10 mouse cellular contexts compared by ENCODE assay signal in genomic region chr17:49816703-49817102, GRCm38 (mm10).
DNase-seq lines count a peak whose midpoint lies in the region; ATAC-seq and TF ChIP-seq lines count a peak whose summit lies in the region.
"Had no signal": no experiment of that assay in that cellular context is flagged by ENCODE, and none has a peak within 500 bp of the region (broad histone marks: within the 10 kb centered on the region; RNA-seq: fewer than 3 reads in every experiment).

No protein-coding gene starts in this region.

- TF ChIP-seq CTCF in kidney, postnatal 0 days (IDR thresholded peaks at IDR 0.05; ENCODE audit: low read depth) = no peak

- H3K9me3 ChIP-seq in kidney, postnatal 0 days (replicated peaks; ENCODE audit: low read length) = no peaks in the 10 kb centered on the region
- H3K9me3 ChIP-seq in embryonic facial prominence, embryonic 12.5 days = no peaks in the 10 kb centered on the region
- no peaks in the 10 kb centered on the region for H3K9me3 ChIP-seq in hindbrain, embryonic 16.5 days (ENCODE audit: control insufficient read depth, low read length)
- H3K9me3 ChIP-seq in neural tube, embryonic 13.5 days = no peaks in the 10 kb centered on the region

- H3K4me3 ChIP-seq in kidney, postnatal 0 days (replicated peaks; ENCODE audit: low read depth, low read length) = no peak overlapping the region
- no peak overlapping the region for H3K4me3 ChIP-seq in embryonic facial prominence, embryonic 12.5 days
- no peak overlapping the region for H3K4me3 ChIP-seq in hindbrain, embryonic 16.5 days (ENCODE audit: low read length)
- H3K4me3 ChIP-seq in neural tube, embryonic 13.5 days = no peak overlapping the region

- no peaks in the 10 kb centered on the region for H3K4me1 ChIP-seq in kidney, postnatal 0 days (replicated peaks; ENCODE audit: insufficient read depth, low read length)
- H3K4me1 ChIP-seq in embryonic facial prominence, embryonic 12.5 days = peaks cover 15% of the 10 kb centered on the region
- H3K4me1 ChIP-seq in hindbrain, embryonic 16.5 days (ENCODE audit: control insufficient read depth, insufficient read depth, low read depth, low read length) = peaks cover 2% of the 10 kb centered on the region
- H3K4me1 ChIP-seq in neural tube, embryonic 13.5 days (replicated peaks) = peaks cover 22% of the 10 kb centered on the region

- H3K4me2 ChIP-seq in kidney, postnatal 0 days (ENCODE audit: low read length) = no peak overlapping the region
- no peak overlapping the region for H3K4me2 ChIP-seq in embryonic facial prominence, embryonic 12.5 days (replicated peaks)
- H3K4me2 ChIP-seq in hindbrain, embryonic 16.5 days (ENCODE audit: low read length) = no peak overlapping the region
- no peak overlapping the region for H3K4me2 ChIP-seq in neural tube, embryonic 13.5 days

- no peak; the same call in 1 of the 2 replicates for ATAC-seq in kidney, postnatal 0 days (replicated peaks; ENCODE audit: low FRiP score, low read depth)
- peak; percentile 68; the same call in 1 of the 2 replicates for ATAC-seq in embryonic facial prominence, embryonic 12.5 days (ENCODE audit: insufficient number of reproducible peaks, insufficient read depth, low FRiP score, low TSS enrichment)
- peak; percentile 32 for ATAC-seq in hindbrain, embryonic 16.5 days
- peak; percentile 68; the same call in 1 of the 2 replicates for ATAC-seq in neural tube, embryonic 13.5 days (ENCODE audit: low read depth)
- ATAC-seq in megakaryocyte-erythroid progenitor cell, adult 5-6 weeks (replicated peaks; ENCODE audit: low FRiP score, low TSS enrichment, poor library complexity, severe bottlenecking) = no peak

- no peaks in the 10 kb centered on the region for H3K36me3 ChIP-seq in kidney, postnatal 0 days (ENCODE audit: insufficient read depth, low read length)
- no peaks in the 10 kb centered on the region for H3K36me3 ChIP-seq in embryonic facial prominence, embryonic 12.5 days
- H3K36me3 ChIP-seq in hindbrain, embryonic 16.5 days (ENCODE audit: control insufficient read depth, insufficient read depth, low read length) = no peaks in the 10 kb centered on the region
- H3K36me3 ChIP-seq in neural tube, embryonic 13.5 days = no peaks in the 10 kb centered on the region

- H3K9ac ChIP-seq in kidney, postnatal 0 days (ENCODE audit: low read depth, low read length) = no peak overlapping the region
- no peak overlapping the region for H3K9ac ChIP-seq in embryonic facial prominence, embryonic 12.5 days
- H3K9ac ChIP-seq in hindbrain, embryonic 16.5 days (ENCODE audit: low read depth, low read length) = no peak overlapping the region
- H3K9ac ChIP-seq in neural tube, embryonic 13.5 days = no peak overlapping the region

- H3K27ac ChIP-seq in kidney, postnatal 0 days = no peak overlapping the region
- no peak overlapping the region for H3K27ac ChIP-seq in embryonic facial prominence, embryonic 12.5 days
- no peak overlapping the region for H3K27ac ChIP-seq in hindbrain, embryonic 16.5 days (ENCODE audit: low read depth, low read length)
- 0 out of 2 replicates have a peak overlapping the region, but pooled peaks have one; percentile 33 for H3K27ac ChIP-seq in neural tube, embryonic 13.5 days (replicated peaks)

- peak; percentile 29 for DNase-seq in kidney, postnatal 0 days (ENCODE audit: low spot score)
- DNase-seq in kidney, postnatal 25 days = no peak
- DNase-seq in B cell, adult 2 months = no peak
- no peak for DNase-seq in cerebellum, adult 9-10 months
- DNase-seq: liver; right cerebral cortex, adult 18-20 months had no signal

- WGBS in kidney, postnatal 0 days = 31% methylated on average over 5 of the region's 5 CpGs
- 17% methylated on average over 5 of the region's 5 CpGs for WGBS in embryonic facial prominence, embryonic 12.5 days
- WGBS in hindbrain, embryonic 16.5 days = 41% methylated on average over 5 of the region's 5 CpGs
- WGBS in neural tube, embryonic 13.5 days = 27% methylated on average over 5 of the region's 5 CpGs

- no peaks in the 10 kb centered on the region for H3K27me3 ChIP-seq in kidney, postnatal 0 days (ENCODE audit: insufficient read depth, low read length)
- H3K27me3 ChIP-seq in embryonic facial prominence, embryonic 12.5 days = no peaks in the 10 kb centered on the region
- no peaks in the 10 kb centered on the region for H3K27me3 ChIP-seq in hindbrain, embryonic 16.5 days (replicated peaks; ENCODE audit: control insufficient read depth, insufficient read depth, low read length)
- no peaks in the 10 kb centered on the region for H3K27me3 ChIP-seq in neural tube, embryonic 13.5 days

Comparison
In these comparisons a context has a peak if more than half of its experiments do, and no peak if none do; other contexts are left out.
1. ATAC-seq: peak in embryonic facial prominence, embryonic 12.5 days (single experiment), hindbrain, embryonic 16.5 days (single experiment) and neural tube, embryonic 13.5 days (single experiment); none in kidney, postnatal 0 days (single experiment) and megakaryocyte-erythroid progenitor cell, adult 5-6 weeks (single experiment).